Mouse (Mus musculus) limb, embryonic 14.5 days (tissue): ENCODE results near the gene Myo10. TPM values are rescaled to one million over a fixed set of nuclear protein-coding genes. Genes with fewer than 3 reads are reported as not detected.
A peak's percentile ranks its signal among the peaks of the same experiment; 100 is the strongest.

ENCODE experiments used
- ATAC-seq: fragments of 200-750 bp; cut with Nextera tagmentation; 2 replicates; pipeline ENCODE4 v1.8.0; 2017; ENCODE audit warnings: low read depth, moderate number of reproducible peaks, moderate TSS enrichment; ENCODE audit not compliant: low FRiP score
- DNase-seq: peaks from one replicate; pipeline ENCODE4 v3.0.0-alpha.2; 2015; ENCODE audit warnings: low spot score
- H3K27ac ChIP-seq: fragments of 300-500 bp; sonication (generic); replicated peaks from 2 replicates; pipeline ENCODE4 v1.5.1; 2014; ENCODE audit warnings: low read depth, mild to moderate bottlenecking, low read length, moderate library complexity, mixed read lengths
- H3K27me3 ChIP-seq: fragments of 300-500 bp; sonication (generic); 2 replicates; pipeline ENCODE4 v1.6.1; 2014; ENCODE audit warnings: low read length, mixed read lengths; ENCODE audit not compliant: control insufficient read depth, insufficient read depth
- H3K36me3 ChIP-seq: fragments of 300-500 bp; sonication (generic); 2 replicates; pipeline ENCODE4 v1.6.1; 2014; ENCODE audit warnings: mild to moderate bottlenecking, low read length, moderate library complexity, mixed read lengths; ENCODE audit not compliant: control insufficient read depth, insufficient read depth
- H3K4me1 ChIP-seq: fragments of 300-500 bp; sonication (generic); 2 replicates; pipeline ENCODE4 v1.6.1; 2014; ENCODE audit warnings: antibody characterized with exemption, low read length, mixed read lengths; ENCODE audit not compliant: control insufficient read depth, insufficient read depth
- H3K4me2 ChIP-seq: fragments of 300-500 bp; sonication (generic); replicated peaks from 2 replicates; pipeline ENCODE4 v1.6.1; 2014; ENCODE audit warnings: low read depth, mild to moderate bottlenecking, low read length, moderate library complexity; ENCODE audit not compliant: severe bottlenecking
- H3K4me3 ChIP-seq: fragments of 300-500 bp; sonication (generic); replicated peaks from 2 replicates; pipeline ENCODE4 v1.5.1; 2014; ENCODE audit warnings: low read length
- H3K9ac ChIP-seq: fragments of 300-500 bp; sonication (generic); 2 replicates; pipeline ENCODE4 v1.6.1; 2014; ENCODE audit warnings: mild to moderate bottlenecking, low read depth, low read length, moderate library complexity; ENCODE audit not compliant: severe bottlenecking
- H3K9me3 ChIP-seq: fragments of 300-500 bp; sonication (generic); 2 replicates; pipeline ENCODE4 v1.6.1; 2016; ENCODE audit warnings: low read length; ENCODE audit not compliant: control insufficient read depth
- POLR2A ChIP-seq: fragments of 200-500 bp; IDR thresholded peaks from 2 replicates; pipeline ENCODE4 v1.8.0; 2012; ENCODE audit warnings: inconsistent platforms, mild to moderate bottlenecking, moderate library complexity, borderline replicate concordance; ENCODE audit not compliant: insufficient read depth, insufficient read length; ENCODE audit errors: extremely low read depth
- WGBS: fragments of 180-500 bp; shearing (Covaris S2); extraction: QIAGEN DNeasy Blood & Tissue Kit; methylation state at CpG from one replicate; pipeline ENCODE4 v1.1.7; 2014; 5-methylcytosine and 5-hydroxymethylcytosine counted together
- polyA plus RNA-seq, 2 experiments: library from polyadenylated mRNA; depleted of rRNA in 1 of 2; stranded (reverse) in 1 of 2; unstranded in 1 of 2; fragments of >200 nt; fragmentation: Nextera tagmentation in 1 of 2; extraction: Ambion mirVana in 1 of 2; gene quantifications; 2 replicates each; pipeline versions ENCODE4 v1.2.1 to v1.2.3; 2012 to 2014

Myo10 gene
- polyA plus RNA-seq, 2 experiments, result 26.9 to 28.8 TPM

GRCm38 (mm10) chr15:25650371-25650770 lies 28.0 kb downstream of the Myo10 start:
- no peak for TF ChIP-seq POLR2A
- H3K9me3 ChIP-seq, result no peaks in the 10 kb centered on the region
- H3K27ac ChIP-seq, result no peak overlapping the region
- DNase-seq (no peak), ATAC-seq (no peak)
- 42% methylated on average over 5 of the region's 5 CpGs for WGBS
- no peaks in the 10 kb centered on the region for H3K36me3 ChIP-seq
- no peak overlapping the region for H3K4me3 ChIP-seq
- H3K4me1 ChIP-seq, result peaks cover 34% of the 10 kb centered on the region
- no peak overlapping the region for H3K4me2 ChIP-seq
- H3K27me3 ChIP-seq, result no peaks in the 10 kb centered on the region
- no peak overlapping the region for H3K9ac ChIP-seq

- DNase-seq, result no peak
- Histone ChIP-seq H3K9me3 (no peaks in the 10 kb centered on the region), H3K4me3 (no peak overlapping the region), H3K4me2 (no peak overlapping the region), H3K9ac (no peak overlapping the region), H3K36me3 (no peaks in the 10 kb centered on the region), H3K27ac (no peak overlapping the region; the same call in 1 of the 2 replicates), H3K4me1 (peaks cover 28% of the 10 kb centered on the region), H3K27me3 (no peaks in the 10 kb centered on the region)
- ATAC-seq, result no peak
- TF ChIP-seq POLR2A, result no peak
- WGBS, result 57% methylated on average over 7 of the region's 7 CpGs
Measured at GRCm38 (mm10) chr15:25651820-25652219, 29.5 kb downstream of the Myo10 start.

- Histone ChIP-seq H3K9me3 (no peaks in the 10 kb centered on the region), H3K4me3 (no peak overlapping the region), H3K36me3 (no peaks in the 10 kb centered on the region), H3K4me1 (peaks cover 28% of the 10 kb centered on the region), H3K27me3 (no peaks in the 10 kb centered on the region), H3K9ac (no peak overlapping the region), H3K27ac (0 out of 2 replicates have a peak overlapping the region, but pooled peaks have one; percentile 10), H3K4me2 (no peak overlapping the region)
- no peak for ATAC-seq
- no peak for DNase-seq
- TF ChIP-seq POLR2A, result no peak
- 58% methylated on average over 5 of the region's 5 CpGs for whole genome bisulfite sequencing
Measured at GRCm38 (mm10) chr15:25652368-25652767, 30.0 kb downstream of the Myo10 start.

- Histone ChIP-seq H3K27me3 (no peaks in the 10 kb centered on the region), H3K36me3 (no peaks in the 10 kb centered on the region), H3K27ac (0 out of 2 replicates have a peak overlapping the region, but pooled peaks have one; percentile 10), H3K4me2 (no peak overlapping the region), H3K9me3 (no peaks in the 10 kb centered on the region), H3K4me3 (no peak overlapping the region), H3K9ac (no peak overlapping the region), H3K4me1 (peaks cover 28% of the 10 kb centered on the region)
- no peak for ATAC-seq
- DNase-seq, result no peak
- 62% methylated on average over 6 of the region's 6 CpGs for WGBS
- no peak for TF ChIP-seq POLR2A
Measured at GRCm38 (mm10) chr15:25652933-25653332, 30.6 kb downstream of the Myo10 start.

- Histone ChIP-seq H3K9ac (no peak overlapping the region), H3K9me3 (no peaks in the 10 kb centered on the region), H3K27me3 (no peaks in the 10 kb centered on the region), H3K36me3 (no peaks in the 10 kb centered on the region), H3K4me3 (no peak overlapping the region), H3K4me1 (peaks cover 28% of the 10 kb centered on the region), H3K27ac (no peak overlapping the region), H3K4me2 (no peak overlapping the region)
- ATAC-seq, result 0 out of 2 replicates have a peak, but pooled peaks have one; percentile 8
- no peak for DNase-seq
- 45% methylated on average over 5 of the region's 5 CpGs for WGBS
- no peak for TF ChIP-seq POLR2A
Measured at GRCm38 (mm10) chr15:25653680-25654079, 31.4 kb downstream of the Myo10 start.

- WGBS, result 17% methylated on average over 8 of the region's 8 CpGs
- H3K4me2 ChIP-seq, result 0 out of 2 replicates have a peak overlapping the region, but pooled peaks have one; percentile 5
- H3K4me1 ChIP-seq, result peaks cover 18% of the 10 kb centered on the region
- ATAC-seq, result peak; percentile 58
- TF ChIP-seq POLR2A, result no peak
- peaks cover 5% of the 10 kb centered on the region for H3K36me3 ChIP-seq
- DNase-seq, result peak; percentile 74
- no peak overlapping the region for H3K27ac ChIP-seq
- H3K4me3 ChIP-seq, result no peak overlapping the region
- no peaks in the 10 kb centered on the region for H3K27me3 ChIP-seq
- H3K9me3 ChIP-seq, result no peaks in the 10 kb centered on the region
- H3K9ac ChIP-seq, result no peak overlapping the region
Measured at GRCm38 (mm10) chr15:25662833-25663519, 40.7 kb downstream of the Myo10 start.
